Mouse (Mus musculus): ENCODE results near the gene Fam189a2. TPM values are rescaled to one million over a fixed set of nuclear protein-coding genes. Genes with fewer than 3 reads are reported as not detected.

The Fam189a2 gene
- polyA plus RNA-seq (2014; fragmentation: Nextera tagmentation; extraction: Ambion mirVana): 1.6 and 1.9 TPM in 2 replicates

DNA sequence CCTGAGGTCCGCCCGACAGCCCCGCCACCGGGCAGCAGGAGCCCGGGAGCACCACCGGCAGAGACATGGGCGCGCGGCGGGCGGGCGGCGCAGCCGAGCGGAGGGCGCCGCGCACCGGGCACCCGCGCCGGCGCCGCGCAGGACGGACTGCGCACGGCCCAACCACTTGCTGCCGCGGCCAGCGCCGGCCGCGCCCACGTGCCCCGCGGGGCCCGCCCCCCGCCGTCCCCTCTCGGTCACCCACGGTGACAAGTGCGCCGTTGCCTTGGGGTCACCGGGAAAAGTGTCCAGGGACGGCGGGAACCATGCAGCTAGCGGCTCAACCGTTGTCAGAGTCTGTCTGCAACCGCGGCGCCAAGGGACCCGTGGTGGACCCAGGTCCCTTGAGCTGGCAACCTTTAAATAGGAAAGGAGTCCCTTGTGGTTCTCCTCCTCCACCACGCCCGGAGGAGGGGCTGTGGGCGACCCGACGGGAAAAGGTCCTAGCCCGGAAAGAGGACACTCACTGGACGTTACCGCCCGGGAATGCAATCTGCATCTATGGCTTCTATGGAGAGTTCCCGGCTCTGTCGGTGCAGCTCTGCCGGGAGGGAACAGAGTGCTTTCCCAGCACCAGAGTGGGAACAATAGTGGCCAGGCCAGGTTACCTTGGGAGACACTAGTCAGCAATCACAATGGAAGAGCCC, at the start of gene Fam189a2:
TSS of gene Fam189a2 (minus strand) at position 149 of the 686 bp plus-strand sequence.
- 1% methylated on average over 18 of the region's 65 CpGs for WGBS
- peak within 1 kb of the TSS; percentile 62 for H3K9ac ChIP-seq (ENCODE audit: low read depth, low read length)
- H3K27me3 ChIP-seq (replicated peaks; ENCODE audit: control insufficient read depth, insufficient read depth, low read length): peaks cover 53% of the 10 kb centered on the region
- H3K4me2 ChIP-seq (ENCODE audit: low read depth, low read length): peak within 1 kb of the TSS; percentile 90
- H3K36me3 ChIP-seq (ENCODE audit: control insufficient read depth, insufficient read depth, low read length): no peaks in the 10 kb centered on the region
- DNase-seq (ENCODE audit: low spot score) (peak; percentile 33), ATAC-seq (ENCODE audit: low read depth) (peak; percentile 75)
- H3K9me3 ChIP-seq (ENCODE audit: control insufficient read depth, low read length): no peaks in the 10 kb centered on the region
- H3K4me1 ChIP-seq (ENCODE audit: control insufficient read depth, insufficient read depth, low read length): peaks cover 4% of the 10 kb centered on the region; the same call in 1 of the 2 replicates
- H3K4me3 ChIP-seq (ENCODE audit: low read depth, low read length): peak within 1 kb of the TSS; percentile 47
- no peak within 1 kb of the TSS for H3K27ac ChIP-seq (replicated peaks; ENCODE audit: low read depth, low read length)

DNA sequence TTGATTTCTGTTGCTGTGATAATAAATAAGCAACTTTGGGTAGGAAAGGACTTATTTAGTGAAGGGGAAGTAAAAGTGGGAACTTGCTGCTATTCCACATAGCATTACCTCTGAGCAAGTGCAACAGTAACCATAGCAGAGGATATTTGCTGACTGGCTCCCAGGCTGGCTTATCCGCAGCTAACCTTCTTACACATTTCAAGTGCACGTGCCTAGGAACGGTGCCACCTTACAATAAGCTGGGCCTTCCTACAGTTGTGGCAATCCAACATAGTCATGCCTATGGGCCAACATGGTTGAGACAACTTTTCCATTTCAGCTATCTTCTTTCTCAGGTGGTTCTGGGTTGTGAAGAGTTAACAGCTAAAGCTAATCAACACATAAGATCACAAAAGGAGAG, 46.8 kb upstream of the Fam189a2 start:
- Histone ChIP-seq H3K27ac (replicated peaks; ENCODE audit: low read depth, low read length) (no peak overlapping the region), H3K9me3 (ENCODE audit: control insufficient read depth, low read length) (no peaks in the 10 kb centered on the region; the same call in 1 of the 2 replicates), H3K4me3 (ENCODE audit: low read depth, low read length) (no peak overlapping the region), H3K9ac (ENCODE audit: low read depth, low read length) (no peak overlapping the region), H3K4me2 (ENCODE audit: low read depth, low read length) (no peak overlapping the region), H3K36me3 (ENCODE audit: control insufficient read depth, insufficient read depth, low read length) (no peaks in the 10 kb centered on the region), H3K27me3 (replicated peaks; ENCODE audit: control insufficient read depth, insufficient read depth, low read length) (no peaks in the 10 kb centered on the region), H3K4me1 (ENCODE audit: control insufficient read depth, insufficient read depth, low read length) (0 out of 2 replicates have a peak, but pooled peaks cover 8% of the 10 kb centered on the region)
- no peak for ATAC-seq (ENCODE audit: low read depth)
- WGBS: 88% methylated on average over 3 of the region's 3 CpGs
- no peak for DNase-seq (ENCODE audit: low spot score)

DNA sequence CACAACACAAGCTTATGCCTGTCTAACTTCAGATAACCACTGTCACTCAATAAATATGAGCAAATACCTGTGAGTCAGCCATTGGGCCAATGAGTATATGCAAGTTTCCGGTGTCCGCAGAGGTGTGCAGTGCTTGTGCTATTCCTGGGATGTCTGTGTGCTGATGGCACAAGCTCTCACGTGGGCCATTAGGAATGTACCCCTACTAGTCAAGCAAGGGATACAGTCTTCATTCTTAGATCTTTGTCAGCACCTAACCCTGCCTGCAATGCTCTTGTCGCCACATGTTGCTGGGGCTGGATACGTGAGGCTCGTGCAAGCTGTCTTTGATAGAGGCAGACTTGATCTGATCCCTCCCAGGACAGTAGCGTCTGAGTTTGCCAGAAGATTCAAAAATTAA, 45.7 kb upstream of the Fam189a2 start:
- Histone ChIP-seq H3K9me3 (ENCODE audit: control insufficient read depth, low read length) (no peaks in the 10 kb centered on the region; the same call in 1 of the 2 replicates), H3K27me3 (replicated peaks; ENCODE audit: control insufficient read depth, insufficient read depth, low read length) (no peaks in the 10 kb centered on the region), H3K4me2 (ENCODE audit: low read depth, low read length) (no peak overlapping the region), H3K27ac (replicated peaks; ENCODE audit: low read depth, low read length) (no peak overlapping the region), H3K4me3 (ENCODE audit: low read depth, low read length) (no peak overlapping the region), H3K4me1 (ENCODE audit: control insufficient read depth, insufficient read depth, low read length) (0 out of 2 replicates have a peak, but pooled peaks cover 8% of the 10 kb centered on the region), H3K36me3 (ENCODE audit: control insufficient read depth, insufficient read depth, low read length) (no peaks in the 10 kb centered on the region), H3K9ac (ENCODE audit: low read depth, low read length) (no peak overlapping the region)
- WGBS: 73% methylated on average over 7 of the region's 7 CpGs
- DNase-seq (ENCODE audit: low spot score) (peak; percentile 53), ATAC-seq (ENCODE audit: low read depth) (no peak; the same call in 1 of the 2 replicates)

DNA sequence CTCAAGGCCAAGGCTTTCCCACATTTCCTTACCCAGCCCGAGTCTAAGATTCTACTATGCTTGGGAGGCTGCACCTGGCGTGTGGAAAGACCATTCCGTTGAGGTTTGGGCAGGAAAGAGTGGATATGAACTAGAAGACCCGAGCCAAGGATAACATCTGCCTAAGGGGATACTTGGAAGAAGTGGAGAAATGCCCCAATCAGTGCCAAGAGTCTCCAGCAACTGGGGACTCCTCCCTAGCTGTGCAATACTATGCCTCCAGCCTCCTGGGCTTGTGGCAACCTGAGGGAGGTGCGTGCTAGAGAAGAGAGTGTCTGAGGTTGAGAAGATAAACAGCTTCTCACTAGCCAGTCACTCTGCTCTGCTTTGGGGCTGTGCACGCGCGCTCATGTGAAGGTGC, 45.1 kb upstream of the Fam189a2 start:
- Histone ChIP-seq H3K4me2 (ENCODE audit: low read depth, low read length) (0 out of 2 replicates have a peak overlapping the region, but pooled peaks have one; percentile 1), H3K36me3 (ENCODE audit: control insufficient read depth, insufficient read depth, low read length) (no peaks in the 10 kb centered on the region), H3K9me3 (ENCODE audit: control insufficient read depth, low read length) (no peaks in the 10 kb centered on the region; the same call in 1 of the 2 replicates), H3K4me3 (ENCODE audit: low read depth, low read length) (no peak overlapping the region), H3K4me1 (ENCODE audit: control insufficient read depth, insufficient read depth, low read length) (0 out of 2 replicates have a peak, but pooled peaks cover 8% of the 10 kb centered on the region), H3K27ac (replicated peaks; ENCODE audit: low read depth, low read length) (no peak overlapping the region; the same call in 1 of the 2 replicates), H3K27me3 (replicated peaks; ENCODE audit: control insufficient read depth, insufficient read depth, low read length) (no peaks in the 10 kb centered on the region), H3K9ac (ENCODE audit: low read depth, low read length) (no peak overlapping the region)
- ATAC-seq (ENCODE audit: low read depth) (peak; percentile 72), DNase-seq (ENCODE audit: low spot score) (peak; percentile 80)
- WGBS: 61% methylated on average over 8 of the region's 8 CpGs

DNA sequence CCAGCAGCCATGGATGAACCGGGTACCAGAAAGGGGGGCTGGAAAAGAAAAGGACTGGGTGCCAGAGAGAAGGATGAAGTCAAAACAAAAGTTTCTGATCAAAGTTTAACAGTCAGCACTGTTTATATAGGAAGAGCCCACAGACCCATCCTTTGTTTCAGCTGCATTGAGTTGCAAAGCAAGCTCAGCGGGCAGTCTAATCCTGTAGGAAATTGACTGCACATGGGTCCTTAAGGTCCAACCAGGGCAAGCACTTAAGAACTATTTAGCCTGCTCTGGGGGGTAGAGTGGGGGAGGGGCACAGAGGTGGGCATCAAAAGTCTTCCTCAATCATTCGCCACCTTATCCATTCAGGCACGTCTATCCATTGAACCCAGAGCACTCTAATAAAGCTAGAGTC, 42.3 kb upstream of the Fam189a2 start:
- H3K36me3 ChIP-seq (ENCODE audit: control insufficient read depth, insufficient read depth, low read length): no peaks in the 10 kb centered on the region
- H3K27ac ChIP-seq (replicated peaks; ENCODE audit: low read depth, low read length): no peak overlapping the region
- H3K27me3 ChIP-seq (replicated peaks; ENCODE audit: control insufficient read depth, insufficient read depth, low read length): no peaks in the 10 kb centered on the region
- H3K4me2 ChIP-seq (ENCODE audit: low read depth, low read length): no peak overlapping the region
- ATAC-seq (ENCODE audit: low read depth) (no peak), DNase-seq (ENCODE audit: low spot score) (no peak)
- H3K4me1 ChIP-seq (ENCODE audit: control insufficient read depth, insufficient read depth, low read length): 0 out of 2 replicates have a peak, but pooled peaks cover 8% of the 10 kb centered on the region
- no peak overlapping the region for H3K9ac ChIP-seq (ENCODE audit: low read depth, low read length)
- H3K9me3 ChIP-seq (ENCODE audit: control insufficient read depth, low read length): no peaks in the 10 kb centered on the region; the same call in 1 of the 2 replicates
- H3K4me3 ChIP-seq (ENCODE audit: low read depth, low read length): no peak overlapping the region
- WGBS: 60% methylated on average over 4 of the region's 4 CpGs

DNA sequence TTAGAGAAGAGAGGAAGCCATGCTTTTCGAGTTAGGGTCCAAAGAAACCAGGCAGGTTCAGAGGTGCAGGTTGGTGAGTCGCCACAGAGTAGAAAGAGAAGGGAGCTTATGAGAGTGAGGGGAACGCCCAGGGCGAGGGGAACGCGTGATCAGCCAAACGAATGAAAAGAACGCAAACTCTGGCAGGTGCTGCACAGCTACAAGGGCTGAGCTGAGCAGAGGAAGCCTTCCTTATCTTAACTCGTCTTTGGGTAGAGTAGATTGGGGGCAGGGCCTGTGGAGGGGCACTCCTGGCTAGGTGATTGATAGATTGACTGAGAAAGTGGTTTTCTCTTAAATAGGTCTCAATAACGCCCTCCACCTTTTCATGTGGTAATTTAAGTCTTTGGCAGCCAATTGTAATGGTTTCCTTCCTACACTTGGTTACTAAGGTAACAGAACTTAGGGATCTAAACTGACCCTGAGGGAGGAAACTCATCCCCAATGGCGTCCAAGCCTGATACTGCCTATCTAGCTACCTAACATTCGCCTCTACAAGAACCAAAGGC, 33.6 kb upstream of the Fam189a2 start:
- no peak overlapping the region for H3K9ac ChIP-seq (ENCODE audit: low read depth, low read length)
- no peaks in the 10 kb centered on the region for H3K36me3 ChIP-seq (ENCODE audit: control insufficient read depth, insufficient read depth, low read length)
- ATAC-seq (ENCODE audit: low read depth) (no peak), DNase-seq (ENCODE audit: low spot score) (no peak)
- H3K27me3 ChIP-seq (replicated peaks; ENCODE audit: control insufficient read depth, insufficient read depth, low read length): no peaks in the 10 kb centered on the region
- H3K4me1 ChIP-seq (ENCODE audit: control insufficient read depth, insufficient read depth, low read length): no peaks in the 10 kb centered on the region
- no peak overlapping the region for H3K4me2 ChIP-seq (ENCODE audit: low read depth, low read length)
- H3K9me3 ChIP-seq (ENCODE audit: control insufficient read depth, low read length): no peaks in the 10 kb centered on the region
- no peak overlapping the region for H3K4me3 ChIP-seq (ENCODE audit: low read depth, low read length)
- no peak overlapping the region for H3K27ac ChIP-seq (replicated peaks; ENCODE audit: low read depth, low read length)
- 63% methylated on average over 12 of the region's 12 CpGs for WGBS

DNA sequence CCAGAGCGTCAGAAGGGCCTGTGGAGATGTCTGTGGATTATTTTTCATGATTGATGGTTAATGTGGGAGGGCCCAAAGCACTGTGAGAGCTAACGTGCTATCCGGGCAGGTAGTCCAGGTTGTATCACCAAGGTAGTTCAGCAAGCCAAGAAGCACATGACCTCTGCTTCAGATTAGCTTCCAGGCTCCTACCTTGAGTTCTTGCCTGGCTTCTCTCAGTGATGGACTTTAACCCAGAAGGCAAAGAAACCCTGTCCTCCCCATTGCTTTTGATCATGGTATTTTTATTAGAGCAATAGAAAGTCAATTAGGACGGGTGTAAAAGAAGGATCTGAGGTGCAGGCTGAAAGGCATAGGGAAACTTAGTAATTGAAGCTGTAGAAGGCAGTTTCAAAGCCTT, 32.8 kb upstream of the Fam189a2 start:
- H3K27ac ChIP-seq (replicated peaks; ENCODE audit: low read depth, low read length): no peak overlapping the region
- H3K36me3 ChIP-seq (ENCODE audit: control insufficient read depth, insufficient read depth, low read length): no peaks in the 10 kb centered on the region
- no peaks in the 10 kb centered on the region for H3K27me3 ChIP-seq (replicated peaks; ENCODE audit: control insufficient read depth, insufficient read depth, low read length)
- WGBS: 84% methylated on average over 4 of the region's 4 CpGs
- H3K9ac ChIP-seq (ENCODE audit: low read depth, low read length): no peak overlapping the region
- peaks cover 3% of the 10 kb centered on the region; the same call in 1 of the 2 replicates for H3K4me1 ChIP-seq (ENCODE audit: control insufficient read depth, insufficient read depth, low read length)
- H3K4me2 ChIP-seq (ENCODE audit: low read depth, low read length): no peak overlapping the region
- no peak for ATAC-seq (ENCODE audit: low read depth)
- no peaks in the 10 kb centered on the region for H3K9me3 ChIP-seq (ENCODE audit: control insufficient read depth, low read length)
- no peak overlapping the region for H3K4me3 ChIP-seq (ENCODE audit: low read depth, low read length)
- no peak for DNase-seq (ENCODE audit: low spot score)

DNA sequence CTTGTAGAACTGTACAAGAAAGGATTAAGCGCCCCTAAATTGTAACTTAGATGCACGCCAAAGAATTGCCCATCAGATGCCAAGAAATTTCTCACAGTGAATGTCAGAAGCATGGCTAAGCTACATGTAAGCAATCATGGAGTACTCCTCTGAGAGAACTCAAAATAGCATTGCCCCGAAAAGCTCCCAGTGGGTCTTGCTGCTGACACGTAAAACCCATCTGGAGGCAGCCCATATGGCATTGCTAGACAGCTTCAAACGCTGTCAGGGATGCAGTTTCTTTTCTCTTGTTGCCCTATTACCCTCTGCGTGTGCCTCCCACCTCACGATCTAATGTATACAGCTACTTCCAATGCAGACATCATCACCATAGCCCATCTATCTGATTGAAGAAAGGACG, 28.0 kb upstream of the Fam189a2 start:
- Histone ChIP-seq H3K4me2 (ENCODE audit: low read depth, low read length) (no peak overlapping the region), H3K36me3 (ENCODE audit: control insufficient read depth, insufficient read depth, low read length) (no peaks in the 10 kb centered on the region), H3K4me3 (ENCODE audit: low read depth, low read length) (no peak overlapping the region), H3K27ac (replicated peaks; ENCODE audit: low read depth, low read length) (no peak overlapping the region), H3K9me3 (ENCODE audit: control insufficient read depth, low read length) (0 out of 2 replicates have a peak, but pooled peaks cover 4% of the 10 kb centered on the region), H3K27me3 (replicated peaks; ENCODE audit: control insufficient read depth, insufficient read depth, low read length) (no peaks in the 10 kb centered on the region), H3K9ac (ENCODE audit: low read depth, low read length) (no peak overlapping the region), H3K4me1 (ENCODE audit: control insufficient read depth, insufficient read depth, low read length) (peaks cover 3% of the 10 kb centered on the region; the same call in 1 of the 2 replicates)
- ATAC-seq (ENCODE audit: low read depth) (no peak), DNase-seq (ENCODE audit: low spot score) (peak; percentile 67)
- WGBS: 57% methylated on average over 8 of the region's 8 CpGs

Measured in embryonic facial prominence, embryonic 14.5 days (tissue).